In the genomic region with DNA sequence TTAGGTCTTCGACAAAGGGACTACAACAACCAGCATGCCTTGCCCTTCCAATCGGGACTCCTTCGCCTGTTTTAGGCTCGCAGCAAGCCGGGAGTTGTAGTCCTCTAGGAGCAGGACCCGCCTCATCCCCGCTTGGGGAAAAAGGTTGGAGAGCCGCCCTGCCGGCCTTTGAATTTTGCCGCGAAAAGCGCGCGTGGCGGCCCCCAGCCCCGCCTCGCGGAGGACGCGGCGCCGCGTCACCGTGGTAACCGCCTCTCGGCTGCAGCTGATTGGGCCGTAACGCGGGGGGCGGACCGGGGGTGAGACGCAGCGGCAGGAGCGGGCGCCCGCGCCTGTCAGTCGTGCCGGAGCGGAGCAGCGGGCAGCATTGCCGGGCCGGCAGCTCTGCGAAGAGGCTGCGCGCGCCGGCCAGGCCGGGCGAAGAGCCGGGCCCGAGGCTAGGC, we compare ENCODE assay signal across 8 mouse cellular contexts. TPM values are rescaled to one million over a fixed set of nuclear protein-coding genes. Genes with fewer than 3 reads are reported as not detected.
A peak's percentile ranks its signal among the peaks of the same experiment; 100 is the strongest.
DNase-seq lines count a peak whose midpoint lies in the region; ATAC-seq lines count a peak whose summit lies in the region.

No protein-coding gene starts in this region.

- no peaks in the 10 kb centered on the region for H3K27me3 ChIP-seq in hindbrain, embryonic 15.5 days

- H3K4me1 ChIP-seq in hindbrain, embryonic 15.5 days (replicated peaks): peaks cover 44% of the 10 kb centered on the region

- H3K9ac ChIP-seq in hindbrain, embryonic 15.5 days: peak overlapping the region; percentile 73

- DNase-seq in T-cell, adult 2 months (ENCODE audit: low spot score): peak; percentile 86
- peak; percentile 97 to 99 for DNase-seq in cerebellum, postnatal 25 days
- peak; percentile 97 for DNase-seq in gastrocnemius, adult 18-20 months (ENCODE audit: low spot score)
- peak; percentile 91 to 92 for DNase-seq in layer of hippocampus, postnatal 36 days
- DNase-seq in lung, postnatal 25 days (ENCODE audit: low spot score): peak; percentile 94
- peak; percentile 98 for DNase-seq in retina, embryonic 14.5 days (ENCODE audit: low spot score)
- DNase-seq in thymus, postnatal 36 days: peak; percentile 92 to 94

- H3K4me2 ChIP-seq in hindbrain, embryonic 15.5 days: peak overlapping the region; percentile 83

- H3K4me3 ChIP-seq in hindbrain, embryonic 15.5 days: peak overlapping the region; percentile 64

- no peaks in the 10 kb centered on the region for H3K36me3 ChIP-seq in hindbrain, embryonic 15.5 days

- WGBS in hindbrain, embryonic 15.5 days: under 1% methylated on average over 52 of the region's 52 CpGs

- ATAC-seq in hindbrain, embryonic 15.5 days (ENCODE audit: low FRiP score, low read depth): peak; percentile 92

- peak overlapping the region; percentile 86 for H3K27ac ChIP-seq in hindbrain, embryonic 15.5 days (replicated peaks)

- no peaks in the 10 kb centered on the region for H3K9me3 ChIP-seq in hindbrain, embryonic 15.5 days

RNA-seq across cellular contexts. Expression of a gene that starts 0.7 kb away (rescaled TPM):
- under 1 TPM; 0.33 to 0.66 TPM for total RNA-seq in gastrocnemius, adult 18-20 months (2021)
- polyA plus RNA-seq in hindbrain, embryonic 15.5 days (2015; fragmentation: Nextera tagmentation; extraction: Ambion mirVana): 6.6 and 8.3 TPM in 2 replicates
- 1 to 10 TPM; 4.6 to 5.8 TPM for total RNA-seq in layer of hippocampus, postnatal 36 days (2021)

Comparison
In these comparisons a context has a peak if more than half of its experiments do, and no peak if none do; other contexts are left out.
1. Peak in every context shown above with its lines: DNase-seq, ATAC-seq, H3K4me3 ChIP-seq and H3K27ac ChIP-seq.